In the genomic region with DNA sequence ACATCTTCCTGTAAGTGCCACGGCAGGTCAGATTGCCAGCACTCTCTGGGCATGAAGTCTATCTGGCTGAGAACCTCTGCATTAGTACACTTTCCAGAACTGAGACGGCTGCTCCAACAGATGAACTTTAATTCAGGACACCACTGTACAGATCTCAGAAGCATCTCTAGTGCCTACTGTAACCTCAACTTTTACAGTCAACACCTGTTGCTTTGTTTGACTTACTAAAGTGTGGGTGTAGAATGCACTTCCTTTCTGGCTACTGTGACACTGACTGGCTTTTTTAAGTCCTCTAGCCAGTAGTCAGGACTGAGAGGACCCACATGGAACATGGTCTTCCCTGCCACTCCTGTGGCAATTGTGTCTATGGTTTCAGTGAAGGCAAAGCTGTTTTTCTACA, we compare ENCODE assay signal across 10 mouse cellular contexts. TPM values are rescaled to one million over a fixed set of nuclear protein-coding genes. Genes with fewer than 3 reads are reported as not detected.
DNase-seq lines count a peak whose midpoint lies in the region; ATAC-seq lines count a peak whose summit lies in the region.
"Had no signal": no experiment of that assay in that cellular context is flagged by ENCODE, and none has a peak within 500 bp of the region (broad histone marks: within the 10 kb centered on the region; RNA-seq: fewer than 3 reads in every experiment).

No protein-coding gene starts in this region.

- H3K9ac ChIP-seq in kidney, embryonic 14.5 days (ENCODE audit: low read depth, low read length) = no peak overlapping the region
- no peak overlapping the region for H3K9ac ChIP-seq in limb, embryonic 12.5 days (replicated peaks)
- H3K9ac ChIP-seq: liver, embryonic 13.5 days had no signal

- H3K27me3 ChIP-seq in kidney, embryonic 14.5 days (ENCODE audit: control insufficient read depth, insufficient read depth, low read length) = no peaks in the 10 kb centered on the region
- H3K27me3 ChIP-seq in limb, embryonic 12.5 days = no peaks in the 10 kb centered on the region
- H3K27me3 ChIP-seq: liver, embryonic 13.5 days had no signal

- ATAC-seq in kidney, embryonic 14.5 days (ENCODE audit: low FRiP score, low TSS enrichment) = no peak
- ATAC-seq in limb, embryonic 12.5 days (ENCODE audit: insufficient number of reproducible peaks, insufficient read depth, low FRiP score, low TSS enrichment, low read depth) = no peak

- peak overlapping the region; percentile 71 for H3K27ac ChIP-seq in kidney, embryonic 14.5 days (ENCODE audit: low read depth, low read length)
- H3K27ac ChIP-seq in limb, embryonic 12.5 days = peak overlapping the region; percentile 26; the same call in 1 of the 2 replicates
- H3K27ac ChIP-seq: liver, embryonic 13.5 days had no signal

- H3K9me3 ChIP-seq in kidney, embryonic 14.5 days (ENCODE audit: control insufficient read depth, low read length) = no peaks in the 10 kb centered on the region
- no peaks in the 10 kb centered on the region for H3K9me3 ChIP-seq in limb, embryonic 12.5 days
- H3K9me3 ChIP-seq: liver, embryonic 13.5 days had no signal

- DNase-seq in kidney, adult 11 months = no peak
- peak; percentile 63 for DNase-seq in CD4-positive helper T cell, adult 2 months (ENCODE audit: low read depth, low spot score)
- DNase-seq in Muller cell, postnatal 12 days (ENCODE audit: inconsistent ontology term) = peak; percentile 37
- DNase-seq in adrenal gland, postnatal 4 days (ENCODE audit: low spot score in 2 of 2) = no peak
- no peak for DNase-seq in urinary bladder, postnatal 36 days (ENCODE audit: low spot score in 2 of 2)
- DNase-seq: embryo, embryonic 11 days; kidney, postnatal 14 days; liver, embryonic 13.5 days had no signal

- peaks cover 9% of the 10 kb centered on the region for H3K4me1 ChIP-seq in kidney, embryonic 14.5 days (ENCODE audit: control insufficient read depth, insufficient read depth, low read length)
- H3K4me1 ChIP-seq in limb, embryonic 12.5 days (replicated peaks) = peaks cover 25% of the 10 kb centered on the region
- H3K4me1 ChIP-seq: liver, embryonic 13.5 days had no signal

- H3K4me3 ChIP-seq in kidney, embryonic 14.5 days (ENCODE audit: low read length) = no peak overlapping the region
- H3K4me3 ChIP-seq in limb, embryonic 12.5 days (replicated peaks) = no peak overlapping the region
- H3K4me3 ChIP-seq: liver, embryonic 13.5 days had no signal

- H3K36me3 ChIP-seq in kidney, embryonic 14.5 days (ENCODE audit: control insufficient read depth, insufficient read depth, low read length) = no peaks in the 10 kb centered on the region
- H3K36me3 ChIP-seq in limb, embryonic 12.5 days = no peaks in the 10 kb centered on the region
- H3K36me3 ChIP-seq: liver, embryonic 13.5 days had no signal

- H3K4me2 ChIP-seq in kidney, embryonic 14.5 days (replicated peaks; ENCODE audit: low read depth, low read length) = no peak overlapping the region
- no peak overlapping the region for H3K4me2 ChIP-seq in limb, embryonic 12.5 days
- H3K4me2 ChIP-seq: liver, embryonic 13.5 days had no signal

- 77% methylated on average over 2 of the region's 2 CpGs for WGBS in kidney, embryonic 14.5 days
- WGBS in limb, embryonic 12.5 days = 74% methylated on average over 2 of the region's 2 CpGs

RNA-seq across cellular contexts. Expression of a gene that starts 25.3 kb away (rescaled TPM):
- 6.3 and 10.7 TPM in 2 replicates for polyA plus RNA-seq in kidney, embryonic 14.5 days (2014; fragmentation: Nextera tagmentation; extraction: Ambion mirVana)
- 12.2 and 12.5 TPM in 2 replicates for polyA plus RNA-seq in limb, embryonic 12.5 days (2016; fragmentation: Nextera tagmentation; extraction: Ambion mirVana)
- 10 to 100 TPM; 11.5 to 14.1 TPM for total RNA-seq in adrenal gland, postnatal 4 days (2021)

Comparison
In these comparisons a context has a peak if more than half of its experiments do, and no peak if none do; other contexts are left out.
1. DNase-seq: peak in CD4-positive helper T cell, adult 2 months (single experiment) and Muller cell, postnatal 12 days (single experiment); none in kidney, adult 11 months (single experiment), adrenal gland, postnatal 4 days (0 of 2) and urinary bladder, postnatal 36 days (0 of 2).